Mouse (Mus musculus) CH12F3 (cell line): ENCODE results near the gene Synj1.

Experiments used
- in situ Hi-C: fragments of 300-500 bp; cut with MboI; formaldehyde crosslinking; loops from 2 replicates; pipeline ENCODE4 v1.14.3; 2020; ENCODE audit warnings: low sequenced_read_pairs

The Synj1 gene

DNA sequence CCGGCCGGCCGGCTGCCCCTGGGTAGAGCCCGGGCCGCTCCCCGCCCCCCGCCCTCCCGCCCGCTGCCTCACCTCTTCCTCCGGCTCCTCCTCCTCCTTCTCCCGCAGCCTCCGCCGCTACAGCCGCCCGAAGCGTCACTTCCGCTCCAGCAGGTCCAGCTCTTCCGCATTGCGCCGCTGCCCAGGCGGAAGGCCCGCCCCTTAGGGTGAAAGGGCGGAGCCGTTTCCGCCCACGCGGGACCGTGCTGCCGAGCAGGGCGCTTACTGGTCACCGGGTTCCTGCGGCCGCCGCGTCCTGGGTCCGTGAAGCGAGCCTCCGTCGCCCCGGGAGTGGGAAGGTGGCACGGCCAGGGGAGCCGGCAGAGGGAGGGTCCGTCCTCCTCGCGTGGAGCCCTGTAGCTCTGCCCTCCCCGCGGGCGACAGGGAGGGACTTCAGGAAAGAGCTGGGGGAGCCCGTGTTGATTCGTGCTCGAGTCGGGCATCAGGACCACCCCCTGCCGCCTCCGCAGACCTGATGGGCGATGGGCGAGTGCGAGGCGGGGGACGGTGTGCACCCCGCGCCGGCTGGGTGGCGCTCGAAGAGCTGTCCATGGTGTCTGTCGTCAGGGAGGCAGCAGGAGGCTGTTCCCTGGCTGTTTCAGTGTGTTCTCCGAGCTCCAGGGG, at the start of gene Synj1:
Gene Synj1, minus strand, starts transcription at position 288 of the 663 bp plus-strand sequence.
- in situ Hi-C loops: no loop called here

DNA sequence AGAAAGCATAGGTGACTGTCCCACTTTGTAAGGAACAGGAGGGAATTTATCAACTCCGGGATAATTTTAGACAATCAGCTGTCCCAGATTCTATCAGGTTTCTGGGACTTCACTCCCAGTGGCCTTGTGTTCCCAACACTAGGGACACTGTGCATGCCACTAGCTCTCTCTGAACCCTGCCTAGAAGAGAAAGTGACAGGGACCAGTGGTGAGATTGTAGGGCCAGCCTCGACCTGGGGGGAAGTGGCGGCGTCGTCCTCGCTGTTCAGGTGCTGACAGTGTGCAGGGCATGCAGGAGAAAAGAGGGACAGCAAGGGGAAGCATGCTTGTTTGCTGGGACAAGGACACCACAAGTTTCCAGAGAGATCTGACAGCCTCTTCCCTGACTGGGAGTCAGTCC, 46.6 kb upstream of the Synj1 start:
- in situ Hi-C loops: no loop called here

DNA sequence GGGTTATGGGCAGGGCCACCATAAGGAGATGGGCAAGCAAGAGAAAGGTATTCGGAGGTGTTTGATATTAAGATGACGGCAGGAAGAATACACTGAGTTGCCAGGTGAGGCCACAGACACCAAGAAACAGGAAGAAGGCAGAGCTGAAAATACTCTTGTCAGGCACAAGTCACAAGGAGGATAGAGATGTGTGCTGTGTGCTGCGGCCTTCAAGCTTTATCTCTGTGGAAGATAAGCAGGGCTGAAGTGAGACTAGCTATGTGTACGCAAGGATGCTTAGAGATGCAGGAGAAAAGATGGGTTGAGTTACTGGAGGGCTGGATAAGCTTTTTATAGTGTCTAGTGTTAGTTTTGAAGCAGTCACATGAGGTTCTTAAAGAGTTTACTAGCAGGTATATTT, 46.2 kb upstream of the Synj1 start:
- in situ Hi-C loops: no loop called here

DNA sequence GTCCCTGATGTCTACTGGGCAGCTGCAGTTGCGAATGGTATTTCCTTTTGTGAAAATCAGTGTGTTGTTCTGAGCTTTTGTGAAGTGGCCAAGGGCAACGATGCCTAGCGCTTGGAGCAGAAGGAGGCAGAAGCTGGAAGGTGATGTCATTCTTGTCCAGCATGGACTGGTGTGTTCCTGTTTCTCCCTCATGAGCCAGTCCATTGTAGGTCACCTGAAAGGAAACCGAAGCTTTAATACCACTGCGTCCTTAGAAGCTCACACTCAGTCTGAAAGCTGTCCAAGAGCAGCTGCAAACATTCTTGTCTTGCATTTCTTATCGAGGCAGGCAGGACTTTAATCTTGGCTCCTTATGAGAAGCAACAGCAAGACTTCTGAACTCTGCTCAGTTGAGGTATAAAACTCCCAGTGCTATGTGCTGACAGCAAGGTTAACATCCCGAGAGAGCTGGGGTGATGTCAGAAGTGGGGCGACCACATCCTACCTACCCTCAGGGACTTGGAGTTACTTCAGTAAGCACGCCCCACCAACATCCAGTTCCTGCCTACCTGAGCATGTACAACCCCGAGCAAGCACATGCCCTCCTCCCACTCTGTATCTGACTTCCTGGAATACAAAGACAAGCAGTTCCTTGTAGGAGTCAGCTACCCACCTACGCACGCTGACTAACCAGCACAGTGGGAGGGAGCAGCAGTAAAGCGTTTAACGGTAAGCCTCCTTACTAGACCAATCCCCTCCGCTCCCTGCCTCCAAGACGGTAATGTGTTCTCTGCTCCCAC, 45.1 kb upstream of the Synj1 start:
- in situ Hi-C loops: no loop called here

DNA sequence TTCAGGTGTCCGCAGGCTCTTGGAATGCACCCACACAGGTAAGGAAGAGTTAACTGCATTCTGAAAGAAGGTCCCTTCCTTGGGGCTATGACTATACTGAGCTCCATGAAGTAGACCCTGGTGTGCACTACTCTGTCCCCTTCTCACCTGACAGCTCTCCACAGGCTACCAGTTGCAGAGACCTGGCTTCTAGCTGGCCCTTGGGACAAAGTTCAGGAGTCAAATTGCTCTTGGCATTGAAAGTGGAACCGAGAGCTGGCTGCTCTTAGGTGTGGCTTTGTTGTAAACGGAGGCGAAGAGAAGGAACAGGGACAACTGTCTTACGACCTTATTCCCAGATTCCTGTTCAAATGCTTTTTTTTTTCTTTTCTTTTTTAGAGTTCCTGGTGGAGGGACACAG, 44.0 kb upstream of the Synj1 start:
- in situ Hi-C loops: no loop called here

DNA sequence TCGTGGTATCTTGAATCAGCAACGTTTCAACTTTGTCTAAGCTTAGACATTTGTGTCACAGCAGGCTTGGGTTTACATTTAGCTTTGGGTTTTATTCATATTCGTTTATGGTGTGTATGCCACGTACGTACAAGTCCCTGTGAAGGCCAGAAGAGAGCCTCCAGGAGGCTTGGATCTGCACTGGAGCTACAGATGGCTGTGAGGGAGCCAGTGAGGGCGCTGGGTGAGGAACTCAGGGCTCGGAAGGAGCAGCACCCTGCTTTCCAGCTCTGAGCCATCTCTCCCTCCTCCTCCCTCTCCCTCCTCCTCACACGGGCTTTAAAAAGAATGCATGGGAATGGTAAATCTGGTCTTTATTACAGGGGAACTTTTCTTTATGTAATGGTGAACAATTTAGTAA, 42.5 kb upstream of the Synj1 start:
- in situ Hi-C loops: no loop called here

DNA sequence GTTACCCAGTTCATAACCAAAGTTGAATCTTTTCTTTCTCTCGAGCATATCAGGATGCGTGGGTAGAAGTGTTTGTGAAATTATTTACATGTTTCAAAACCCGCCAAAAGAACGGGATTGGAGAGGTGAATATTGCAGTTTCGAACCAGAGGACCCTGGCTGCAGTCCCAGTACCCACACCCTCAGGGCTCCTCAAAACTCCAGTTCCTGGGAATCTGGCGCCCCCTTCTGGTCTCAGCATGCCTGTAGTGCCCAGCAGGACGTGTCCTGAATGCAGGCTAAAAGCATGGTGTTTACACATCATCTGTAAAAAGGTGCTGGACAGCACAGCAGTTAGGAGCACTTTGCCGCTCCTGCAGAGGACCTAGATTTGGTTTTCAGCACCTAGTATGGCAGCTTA, 34.4 kb upstream of the Synj1 start:
- in situ Hi-C loops: no loop called here

DNA sequence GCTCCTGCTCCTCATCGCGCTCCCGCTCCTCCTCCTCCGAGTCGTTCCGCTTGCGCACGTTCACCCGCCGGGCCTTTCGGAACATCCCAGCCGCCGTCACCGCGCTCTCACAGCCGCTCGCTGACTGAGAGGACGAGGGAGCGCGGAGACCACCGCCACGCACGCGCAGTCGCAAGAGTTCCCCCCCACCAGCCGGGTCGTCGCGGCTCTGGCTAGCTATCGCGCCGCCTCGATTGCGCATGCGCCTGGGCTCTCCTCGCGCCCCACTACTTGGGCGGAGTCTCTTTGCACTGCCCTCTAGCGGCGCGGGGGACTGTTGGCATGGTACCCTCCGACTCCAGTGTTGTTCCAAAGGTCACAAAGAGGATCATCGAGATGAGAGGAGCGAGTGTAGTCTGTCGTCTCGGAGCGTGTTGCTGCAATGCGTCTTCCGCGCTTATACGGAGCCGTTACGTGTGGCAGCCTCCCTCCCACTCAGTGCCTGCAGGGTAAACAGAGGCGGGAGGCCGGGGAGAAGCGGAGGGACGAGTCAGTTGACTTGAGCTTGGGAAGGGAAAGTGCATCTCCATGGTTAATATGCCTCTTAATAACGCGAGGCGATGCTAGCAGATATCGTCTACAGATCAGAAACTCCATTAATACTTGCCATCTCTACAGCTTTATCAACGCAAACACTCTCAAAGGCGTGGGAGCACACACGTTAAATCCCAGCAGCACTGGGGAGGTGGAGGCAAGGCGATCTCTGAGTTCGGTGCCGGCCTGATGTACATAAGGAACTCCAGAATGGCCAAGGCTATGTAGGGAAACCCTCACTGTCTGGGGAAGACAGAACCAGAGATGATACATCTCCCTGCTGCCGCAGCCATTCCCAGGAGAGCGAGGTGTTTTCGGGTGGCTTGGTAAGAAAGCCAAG, 33.4 kb upstream of the Synj1 start, which contains the start of gene Paxbp1:
Gene Paxbp1, minus strand, starts transcription at position 274 of the 913 bp plus-strand sequence.
- in situ Hi-C loops: no loop called here

DNA sequence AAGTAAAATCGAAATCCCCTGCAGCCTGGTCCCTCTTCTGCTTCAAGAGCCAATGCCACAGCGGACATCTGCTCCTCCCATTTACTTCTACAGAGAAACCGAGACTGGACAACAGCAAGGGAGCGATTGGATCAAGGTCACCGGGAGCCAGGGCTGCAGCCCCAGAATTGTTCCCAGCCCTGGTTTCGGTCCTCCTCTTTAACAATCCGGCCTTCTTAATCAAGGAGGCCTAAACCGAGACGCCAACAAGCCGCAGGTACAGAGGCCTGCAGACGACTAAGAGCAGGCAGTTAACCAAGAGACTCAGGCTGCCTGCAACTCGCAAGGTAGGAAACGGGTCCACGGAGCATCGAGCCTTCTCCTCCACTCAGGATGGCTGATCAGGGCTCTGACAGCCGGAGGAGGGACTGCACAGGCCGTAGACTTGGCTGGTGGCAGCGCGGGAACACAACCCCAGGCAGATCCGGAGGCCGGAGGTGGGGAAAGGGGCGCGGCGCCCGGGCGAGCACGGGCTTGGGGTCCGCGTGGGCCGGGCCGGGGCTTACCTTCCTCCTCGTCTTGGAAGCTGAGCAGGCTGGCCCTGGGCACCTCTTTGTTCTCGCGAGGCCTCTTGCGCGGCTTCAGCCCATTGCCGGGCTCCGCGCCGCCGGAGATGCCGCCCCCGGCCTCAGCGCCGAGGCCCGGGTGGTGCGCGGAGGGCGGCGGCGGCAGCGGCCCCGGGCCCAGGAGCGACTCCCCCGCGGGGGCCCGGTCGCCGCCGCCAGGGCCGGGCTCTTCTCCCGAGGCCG, 32.5 kb upstream of the Synj1 start:
- in situ Hi-C loops: no loop called here

DNA sequence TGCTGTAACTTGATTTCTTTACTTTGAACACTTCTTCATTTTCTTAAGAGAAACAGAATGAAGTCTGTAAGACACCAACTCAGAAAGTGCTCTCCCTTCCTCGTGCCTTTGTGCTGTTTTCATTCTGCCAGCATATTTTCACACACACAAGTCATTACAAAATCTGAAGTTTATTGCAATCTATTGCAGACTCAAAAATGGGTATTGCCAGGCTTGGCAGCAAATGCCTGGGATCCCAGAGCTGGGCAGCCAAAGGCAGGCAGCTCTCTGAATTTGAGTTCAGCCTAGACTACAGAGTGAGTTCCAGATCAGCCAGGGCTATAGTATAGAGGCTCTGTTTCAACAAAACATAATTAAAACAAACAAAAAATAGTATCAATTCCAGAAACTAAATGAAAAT, 31.5 kb upstream of the Synj1 start:
- in situ Hi-C loops: no loop called here

DNA sequence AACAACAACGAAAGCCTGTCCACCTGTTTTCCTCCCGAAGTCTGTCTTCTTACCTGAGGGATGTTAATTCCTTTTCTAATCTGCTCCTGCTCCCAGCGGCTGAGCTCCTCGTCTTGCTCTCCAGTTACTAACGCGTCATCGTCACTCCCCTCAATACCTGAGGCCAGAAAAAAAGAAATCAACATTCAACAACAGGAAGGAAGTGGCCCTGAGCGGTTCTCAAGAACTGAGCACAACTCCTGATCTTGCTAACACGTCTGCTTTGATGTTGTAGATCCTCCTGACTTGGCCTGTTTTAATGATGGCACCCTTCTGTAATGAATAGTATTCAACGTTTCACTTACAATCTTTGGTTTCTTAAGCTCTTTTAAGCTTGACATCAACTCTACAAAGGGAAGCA, 24.8 kb upstream of the Synj1 start:
- in situ Hi-C loops: no loop called here

DNA sequence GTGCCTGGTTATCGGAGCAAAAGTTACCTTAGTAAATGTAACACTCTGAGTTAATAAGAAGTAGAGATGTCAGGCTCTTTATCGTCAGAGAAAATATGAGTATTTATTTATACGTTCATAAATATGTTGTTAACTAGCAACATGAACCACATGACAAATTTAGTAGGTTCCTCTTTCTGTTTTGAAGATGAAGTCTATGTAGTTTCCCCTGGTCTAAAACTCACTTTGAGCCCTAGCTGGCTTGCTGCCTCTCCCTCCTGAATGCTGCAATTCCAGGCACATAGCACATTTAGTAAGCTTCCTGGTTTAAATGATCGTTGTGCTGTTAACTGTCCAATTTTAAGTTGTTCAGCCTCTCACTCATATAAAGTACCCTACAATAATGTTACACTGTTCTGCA, 19.6 kb upstream of the Synj1 start:
- in situ Hi-C loops: no loop called here

DNA sequence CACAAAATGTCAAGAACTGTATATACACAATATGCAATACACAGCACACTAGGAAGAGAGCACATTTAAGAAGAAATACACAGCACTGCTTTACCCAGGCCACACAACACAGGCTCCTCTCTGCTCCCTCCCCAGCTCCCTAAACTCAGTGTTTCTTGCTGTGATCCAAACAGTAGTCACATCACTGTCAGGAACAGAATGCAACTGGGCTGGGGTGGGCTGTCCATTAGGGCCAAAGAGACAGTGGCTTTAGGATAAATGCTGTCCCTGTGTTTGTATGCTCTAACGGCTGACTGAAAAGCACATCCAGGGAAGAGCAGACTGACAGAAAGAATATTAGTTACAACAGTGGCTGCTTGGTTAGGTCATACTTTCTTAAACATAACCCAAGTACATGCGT, 18.8 kb upstream of the Synj1 start:
- in situ Hi-C loops: no loop called here

DNA sequence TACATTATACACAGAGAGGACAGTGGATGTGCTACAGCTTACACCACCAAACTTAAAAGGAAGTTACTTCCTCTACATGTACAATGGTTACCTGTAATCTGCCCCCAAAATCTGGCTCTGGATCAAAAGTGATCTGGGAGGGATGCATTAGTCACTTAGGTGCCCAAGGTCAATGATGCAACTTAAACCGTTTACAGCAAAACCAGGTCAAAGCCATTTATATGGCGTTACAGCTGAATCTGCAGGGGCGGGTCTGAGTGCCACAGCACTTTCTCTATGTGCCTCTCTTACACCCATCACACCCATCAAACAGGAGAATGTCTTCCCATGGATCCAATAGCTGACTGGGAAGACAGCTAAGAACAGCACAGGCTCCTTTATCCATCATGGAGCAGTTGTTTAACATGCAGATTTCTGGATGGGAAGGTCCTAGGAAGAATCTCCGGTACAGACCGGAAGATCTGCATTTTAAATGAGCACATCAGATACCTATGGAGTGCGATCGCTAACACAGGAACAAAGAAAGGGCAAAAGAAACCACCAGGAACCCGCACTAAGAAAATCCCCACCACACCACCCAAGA, 18.1 kb upstream of the Synj1 start:
- in situ Hi-C loops: no loop called here

DNA sequence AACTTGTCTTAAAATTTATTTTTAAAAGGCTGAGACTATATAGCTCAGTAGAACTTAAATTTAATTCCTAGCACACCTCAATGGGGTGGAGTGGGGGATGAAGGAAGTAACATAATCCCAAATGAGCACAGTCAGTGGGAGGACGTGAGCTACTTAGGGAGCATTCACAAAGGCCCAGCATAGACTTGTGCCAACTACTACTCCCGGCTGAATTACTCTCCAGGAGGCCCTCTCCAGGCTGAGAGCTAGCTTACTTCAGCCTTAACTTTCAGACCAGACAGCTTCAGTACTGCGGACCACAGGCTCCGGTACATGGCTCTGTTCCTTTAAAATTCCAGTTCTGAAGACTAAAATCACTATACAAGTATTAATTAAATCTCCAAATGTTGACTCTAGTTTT, 15.2 kb upstream of the Synj1 start:
- in situ Hi-C loops: no loop called here

DNA sequence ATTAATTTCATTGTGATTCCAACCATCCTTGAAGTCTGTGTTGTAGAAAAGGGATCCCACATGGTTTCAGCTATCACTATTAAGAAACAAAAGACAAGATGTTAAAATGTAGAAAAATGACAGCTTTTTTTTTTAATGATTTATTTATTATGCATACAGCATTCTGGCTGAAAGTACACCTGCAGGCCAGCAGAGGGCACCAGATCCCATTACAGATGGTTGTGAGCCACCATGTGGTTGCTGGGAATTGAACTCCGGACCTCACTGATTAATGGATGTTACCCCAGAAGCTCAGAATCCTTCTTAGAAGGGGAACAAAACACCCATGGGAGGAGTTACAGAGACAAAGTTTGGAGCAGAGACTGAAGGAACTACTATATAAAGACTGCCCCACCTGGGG, 12.3 kb upstream of the Synj1 start:
- in situ Hi-C loops: no loop called here

DNA sequence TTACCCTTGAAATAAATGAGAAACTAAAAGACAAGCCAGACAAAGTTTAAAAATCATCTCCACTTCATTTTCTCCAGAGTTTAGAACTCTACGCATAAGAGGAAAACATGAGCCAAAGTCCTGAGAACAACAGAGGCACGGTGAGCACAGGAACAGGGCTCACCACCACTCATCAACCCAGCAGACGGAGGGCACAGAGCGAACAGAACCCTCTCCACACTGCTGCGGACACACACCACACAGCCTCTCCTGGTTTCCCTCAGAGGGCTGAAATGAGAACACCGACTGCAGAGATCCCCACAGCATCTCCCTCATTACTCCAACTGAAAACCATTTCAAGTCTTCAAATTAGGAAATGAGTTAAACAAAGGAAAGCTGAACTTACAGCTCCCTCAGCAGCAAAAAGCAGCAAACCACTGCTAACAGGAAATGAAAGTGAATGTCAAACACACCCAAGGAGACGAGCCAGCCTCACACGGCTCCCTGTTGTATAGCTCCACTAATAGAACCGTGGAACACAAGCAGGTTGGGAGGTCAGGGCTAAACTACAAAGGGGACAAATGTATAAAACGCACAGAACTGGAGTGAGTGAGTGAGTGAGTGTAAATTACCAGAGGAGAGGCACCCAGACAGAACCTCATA, 9.9 kb upstream of the Synj1 start:
- in situ Hi-C loops: no loop called here

DNA sequence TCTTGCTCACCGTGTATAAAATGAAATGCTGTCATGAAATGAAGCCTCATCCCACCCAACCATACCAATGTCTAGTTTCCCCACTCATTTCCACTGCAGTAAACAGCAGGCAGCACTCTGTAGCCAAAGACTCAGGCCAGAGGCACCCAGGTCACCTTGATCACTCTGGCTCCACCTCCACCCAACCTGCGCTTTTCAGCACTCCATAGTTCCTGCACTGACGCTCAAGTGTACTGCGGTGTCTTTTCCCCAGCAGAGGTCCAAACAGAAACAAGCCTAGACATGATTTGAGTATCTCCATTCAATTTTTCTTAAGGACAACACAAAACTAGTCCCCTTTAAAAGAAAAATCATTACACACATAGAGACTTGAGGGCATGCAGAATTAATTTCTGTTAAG, 8.4 kb upstream of the Synj1 start:
- in situ Hi-C loops: no loop called here

DNA sequence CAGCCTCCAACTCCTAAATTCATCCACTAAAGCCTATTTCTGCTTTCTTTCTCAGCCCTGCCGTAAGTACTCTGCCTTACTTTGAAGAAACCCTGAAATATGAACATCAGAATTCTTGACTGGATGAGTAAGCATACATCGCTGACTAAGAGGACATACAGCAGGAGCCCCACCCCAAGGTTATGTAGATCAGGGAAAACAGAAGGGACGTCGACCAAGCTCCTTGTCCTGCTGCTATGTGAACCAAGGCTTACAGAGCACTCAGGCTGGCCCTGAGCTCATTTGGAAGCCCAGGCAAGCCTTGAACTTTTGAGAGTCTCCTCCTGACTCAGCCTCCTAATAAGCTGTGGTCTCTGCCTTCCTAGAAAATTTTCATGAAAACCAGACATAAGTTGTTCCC, 4.7 kb upstream of the Synj1 start:
- in situ Hi-C loops: no loop called here

DNA sequence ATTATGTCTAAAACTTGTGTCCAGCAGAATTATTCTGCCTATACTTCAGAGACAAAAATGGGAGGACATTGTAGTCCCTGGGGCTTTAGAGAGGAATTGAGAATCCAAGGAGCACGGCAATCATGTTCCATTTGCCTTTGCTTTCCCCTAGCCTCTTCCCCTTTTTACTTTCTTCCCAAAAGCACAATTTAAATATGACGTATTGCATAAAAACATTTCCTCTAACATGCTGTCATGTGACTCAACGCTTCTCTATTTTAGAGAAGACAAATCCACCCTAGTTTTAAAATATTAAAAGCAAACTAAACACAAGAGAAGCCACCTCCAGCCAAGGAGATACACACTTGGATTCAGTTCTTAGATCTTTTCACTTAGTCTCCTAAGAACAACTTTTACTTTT, 739 bp upstream of the Synj1 start:
- in situ Hi-C loops: no loop called here
